Mouse (Mus musculus) hindbrain, postnatal 0 days (tissue): ENCODE data around the gene Gm49378. TPM values are rescaled to one million over a fixed set of nuclear protein-coding genes. Genes with fewer than 3 reads are reported as not detected.

Source experiments
- ATAC-seq: fragments of 200-750 bp; cut with Nextera tagmentation; 2 replicates; pipeline ENCODE4 v1.8.0; 2017; ENCODE audit warnings: mild to moderate bottlenecking, moderate TSS enrichment, moderate library complexity
- DNase-seq: peaks from one replicate; pipeline ENCODE4 v3.0.0-alpha.2; 2015; ENCODE audit warnings: low spot score
- H3K27ac ChIP-seq: fragments of 300-500 bp; sonication (generic); 2 replicates; pipeline ENCODE4 v1.5.1; 2014; ENCODE audit warnings: mild to moderate bottlenecking
- H3K27me3 ChIP-seq: fragments of 300-500 bp; sonication (generic); 2 replicates; pipeline ENCODE4 v1.6.1; 2014; ENCODE audit warnings: low read length, mixed read lengths; ENCODE audit not compliant: insufficient read depth
- H3K36me3 ChIP-seq: fragments of 300-500 bp; sonication (generic); 2 replicates; pipeline ENCODE4 v1.6.1; 2014; ENCODE audit warnings: low read length, mixed read lengths; ENCODE audit not compliant: insufficient read depth
- H3K4me1 ChIP-seq: fragments of 300-500 bp; sonication (generic); 2 replicates; pipeline ENCODE4 v1.6.1; 2014; ENCODE audit warnings: antibody characterized with exemption, low read length, mixed read lengths; ENCODE audit not compliant: insufficient read depth
- H3K4me2 ChIP-seq: fragments of 300-500 bp; sonication (generic); 2 replicates; pipeline ENCODE4 v1.6.1; 2014; ENCODE audit warnings: low read depth, mild to moderate bottlenecking, low read length, moderate library complexity, mixed read lengths
- H3K4me3 ChIP-seq: fragments of 300-500 bp; sonication (generic); 2 replicates; pipeline ENCODE4 v1.5.1; 2014; ENCODE audit warnings: low read length
- H3K9ac ChIP-seq: fragments of 300-500 bp; sonication (generic); replicated peaks from 2 replicates; pipeline ENCODE4 v1.6.1; 2014; ENCODE audit warnings: mild to moderate bottlenecking, low read length, moderate library complexity, mixed read lengths
- H3K9me3 ChIP-seq: fragments of 300-500 bp; sonication (generic); 2 replicates; pipeline ENCODE4 v1.6.1; 2016; ENCODE audit warnings: low read length, mixed read lengths
- CTCF ChIP-seq: IDR thresholded peaks from 2 replicates; pipeline ENCODE4 v1.5.1; 2016; ENCODE audit warnings: antibody characterized with exemption, control low read depth, low read depth
- WGBS: fragments of 180-500 bp; shearing (Covaris S2); extraction: QIAGEN DNeasy Blood & Tissue Kit; methylation state at CpG from one replicate; pipeline ENCODE4 v1.1.7; 2014; 5-methylcytosine and 5-hydroxymethylcytosine counted together
- polyA plus RNA-seq: library from polyadenylated mRNA; unstranded; fragments of >200 nt; fragmentation: Nextera tagmentation; extraction: Ambion mirVana; gene quantifications from 2 replicates; pipeline ENCODE4 v1.2.1, GENCODE M21; 2015
- total RNA-seq: library from RNA; depleted of rRNA; stranded (reverse); fragments of >200 nt; gene quantifications from 2 replicates; pipeline ENCODE4 v1.2.3, GENCODE M21; 2014

Gene Gm49378
- total and polyA plus RNA-seq, 2 experiments from 2014 or later = 1.0 to 7.9 TPM

DNA sequence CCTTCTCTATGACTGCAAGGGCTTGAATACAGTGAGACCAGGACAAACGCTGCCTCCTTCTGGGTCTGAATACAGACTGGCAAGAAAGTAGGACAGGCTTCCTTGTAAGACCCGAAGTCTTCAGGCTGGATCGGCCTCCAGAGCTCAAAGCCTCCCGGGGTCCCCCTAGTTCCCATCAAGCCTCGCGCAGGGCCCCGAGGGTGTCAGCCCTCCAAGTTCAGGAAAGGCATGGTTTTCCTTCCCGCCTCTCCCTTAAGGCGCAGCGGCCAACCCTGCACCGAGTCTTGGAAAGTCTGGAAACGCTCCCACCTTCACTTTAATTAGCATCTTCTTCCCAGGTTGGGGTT, 33.8 kb upstream of the Gm49378 start:
- H3K4me2 ChIP-seq = peak overlapping the region; percentile 62
- TF ChIP-seq CTCF = no peak
- ATAC-seq = peak; percentile 60
- peak overlapping the region; percentile 54 for H3K9ac ChIP-seq
- no peak for DNase-seq
- no peaks in the 10 kb centered on the region for H3K27me3 ChIP-seq
- peak overlapping the region; percentile 82 for H3K27ac ChIP-seq
- H3K9me3 ChIP-seq = no peaks in the 10 kb centered on the region
- under 1% methylated on average over 12 of the region's 12 CpGs for WGBS
- peak overlapping the region; percentile 60 for H3K4me3 ChIP-seq
- peaks cover 4% of the 10 kb centered on the region for H3K4me1 ChIP-seq
- H3K36me3 ChIP-seq = peaks cover 13% of the 10 kb centered on the region; the same call in 1 of the 2 replicates

- peak overlapping the region; percentile 70; the same call in 1 of the 2 replicates for H3K4me3 ChIP-seq
- DNase-seq (no peak), ATAC-seq (no peak)
- H3K9me3 ChIP-seq = no peaks in the 10 kb centered on the region
- H3K9ac ChIP-seq = no peak overlapping the region
- no peaks in the 10 kb centered on the region for H3K27me3 ChIP-seq
- no peak for TF ChIP-seq CTCF
- H3K27ac ChIP-seq = 0 out of 2 replicates have a peak overlapping the region, but pooled peaks have one; percentile 88
- H3K4me1 ChIP-seq = no peaks in the 10 kb centered on the region; the same call in 1 of the 2 replicates
- peaks cover 21% of the 10 kb centered on the region; the same call in 1 of the 2 replicates for H3K36me3 ChIP-seq
- peak overlapping the region; percentile 74 for H3K4me2 ChIP-seq
- 29% methylated on average over 2 of the region's 2 CpGs for WGBS
Observed at GRCm38 (mm10) chr14:55660636-55661035, 22.9 kb upstream of the Gm49378 start.

DNA sequence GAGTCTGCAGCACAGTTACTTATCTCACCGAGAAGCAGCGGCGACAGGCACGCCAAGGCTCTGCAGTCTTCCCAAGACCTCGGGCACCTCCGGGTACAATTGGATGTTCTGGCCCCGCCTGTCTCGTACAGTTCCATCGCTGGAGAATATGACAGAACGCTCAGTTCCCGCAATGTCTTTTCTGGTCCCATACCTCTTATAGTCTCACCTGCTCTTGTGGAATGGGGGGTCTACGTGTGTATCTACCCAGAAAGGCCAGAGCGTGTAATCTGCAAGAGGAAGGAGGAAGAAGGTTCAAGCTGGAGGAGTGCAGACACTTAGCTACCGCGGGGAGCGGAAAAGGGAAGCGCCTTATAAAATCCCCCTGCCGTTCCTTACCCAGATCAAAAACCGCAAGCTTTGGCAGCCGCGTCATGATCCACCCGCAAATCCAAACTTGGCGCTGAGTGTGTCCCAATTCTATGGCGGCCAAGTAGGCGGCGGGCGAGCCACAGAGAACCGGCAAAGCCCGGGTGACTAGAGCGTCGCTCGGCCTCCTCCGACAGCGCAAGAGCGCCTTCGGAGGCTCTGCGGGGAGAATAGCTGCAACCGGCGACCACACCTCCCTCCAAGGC, 22.4 kb upstream of the Gm49378 start, which contains the start of gene Mdp1:
Mdp1 (minus strand) TSS at position 549 of the 614 bp plus-strand sequence.
- peak; percentile 69 for TF ChIP-seq CTCF
- Histone ChIP-seq H3K4me1 (no peaks in the 10 kb centered on the region; the same call in 1 of the 2 replicates), H3K9me3 (no peaks in the 10 kb centered on the region), H3K27me3 (no peaks in the 10 kb centered on the region), H3K4me2 (peak within 1 kb of the TSS; percentile 74), H3K9ac (peak within 1 kb of the TSS; percentile 76), H3K36me3 (peaks cover 21% of the 10 kb centered on the region; the same call in 1 of the 2 replicates), H3K4me3 (peak within 1 kb of the TSS; percentile 70), H3K27ac (peak within 1 kb of the TSS; percentile 88)
- DNase-seq = peak; percentile 96
- ATAC-seq = peak; percentile 97
- under 1% methylated on average over 39 of the region's 39 CpGs for WGBS

GRCm38 (mm10) chr14:55658011-55658410, 20.3 kb upstream of the Gm49378 start:
- H3K4me3 ChIP-seq = no peak overlapping the region
- H3K36me3 ChIP-seq = peaks cover 14% of the 10 kb centered on the region; the same call in 1 of the 2 replicates
- H3K4me2 ChIP-seq = no peak overlapping the region
- no peak overlapping the region for H3K27ac ChIP-seq
- H3K9me3 ChIP-seq = no peaks in the 10 kb centered on the region
- no peak for TF ChIP-seq CTCF
- ATAC-seq = no peak
- no peaks in the 10 kb centered on the region; the same call in 1 of the 2 replicates for H3K4me1 ChIP-seq
- no peak overlapping the region for H3K9ac ChIP-seq
- H3K27me3 ChIP-seq = no peaks in the 10 kb centered on the region
- WGBS = 91% methylated on average over 5 of the region's 5 CpGs
- no peak for DNase-seq

GRCm38 (mm10) chr14:55656935-55657334, 19.2 kb upstream of the Gm49378 start:
- TF ChIP-seq CTCF = no peak
- no peaks in the 10 kb centered on the region for H3K27me3 ChIP-seq
- DNase-seq (no peak), ATAC-seq (no peak)
- WGBS = 87% methylated on average over 3 of the region's 3 CpGs
- no peak overlapping the region for H3K27ac ChIP-seq
- no peaks in the 10 kb centered on the region for H3K9me3 ChIP-seq
- H3K4me1 ChIP-seq = no peaks in the 10 kb centered on the region; the same call in 1 of the 2 replicates
- peaks cover 8% of the 10 kb centered on the region; the same call in 1 of the 2 replicates for H3K36me3 ChIP-seq
- H3K4me2 ChIP-seq = no peak overlapping the region
- H3K9ac ChIP-seq = no peak overlapping the region
- H3K4me3 ChIP-seq = no peak overlapping the region

GRCm38 (mm10) chr14:55651528-55651927, 13.8 kb upstream of the Gm49378 start:
- no peak for DNase-seq
- Histone ChIP-seq H3K4me2 (no peak overlapping the region), H3K4me3 (no peak overlapping the region), H3K9me3 (no peaks in the 10 kb centered on the region), H3K27ac (no peak overlapping the region), H3K36me3 (no peaks in the 10 kb centered on the region), H3K4me1 (no peaks in the 10 kb centered on the region), H3K27me3 (no peaks in the 10 kb centered on the region), H3K9ac (no peak overlapping the region)
- ATAC-seq = no peak
- TF ChIP-seq CTCF = no peak
- WGBS = 89% methylated on average over 7 of the region's 7 CpGs

- no peak for ATAC-seq
- Histone ChIP-seq H3K27me3 (no peaks in the 10 kb centered on the region), H3K36me3 (no peaks in the 10 kb centered on the region), H3K27ac (no peak within 1 kb of the TSS), H3K4me3 (no peak within 1 kb of the TSS), H3K9ac (no peak within 1 kb of the TSS), H3K4me2 (no peak within 1 kb of the TSS), H3K4me1 (no peaks in the 10 kb centered on the region), H3K9me3 (no peaks in the 10 kb centered on the region)
- 97% methylated on average over 2 of the region's 2 CpGs for WGBS
- no peak for TF ChIP-seq CTCF
- DNase-seq = no peak
Observed at GRCm38 (mm10) chr14:55649884-55650283, 12.2 kb upstream of the Gm49378 start, which contains the start of gene Tssk4. Gene Tssk4, plus strand, starts transcription at chr14:55650184.
